Mouse (Mus musculus) limb, embryonic 12.5 days (tissue): ENCODE measurements around the gene Enthd1. TPM values are rescaled to one million over a fixed set of nuclear protein-coding genes. Genes with fewer than 3 reads are reported as not detected.

Experiments used
- ATAC-seq: fragments of 200-750 bp; cut with Nextera tagmentation; 2 replicates; pipeline ENCODE4 v1.8.0; 2017; ENCODE audit warnings: low read depth, moderate TSS enrichment; ENCODE audit not compliant: insufficient number of reproducible peaks, insufficient read depth, low FRiP score, low TSS enrichment
- H3K27ac ChIP-seq: fragments of 300-500 bp; sonication (generic); 2 replicates; pipeline ENCODE4 v1.5.1; 2016; ENCODE audit warnings: mild to moderate bottlenecking, moderate library complexity
- H3K27me3 ChIP-seq: fragments of 300-500 bp; sonication (generic); 2 replicates; pipeline ENCODE4 v1.6.1; 2016; ENCODE audit warnings: mild to moderate bottlenecking, moderate library complexity
- H3K36me3 ChIP-seq: fragments of 300-500 bp; sonication (generic); 2 replicates; pipeline ENCODE4 v1.6.1; 2016; ENCODE audit warnings: mild to moderate bottlenecking, moderate library complexity
- H3K4me1 ChIP-seq: fragments of 300-500 bp; sonication (generic); replicated peaks from 2 replicates; pipeline ENCODE4 v1.6.1; 2016
- H3K4me2 ChIP-seq: fragments of 300-500 bp; sonication (generic); 2 replicates; pipeline ENCODE4 v1.6.1; 2016; ENCODE audit warnings: mild to moderate bottlenecking, moderate library complexity
- H3K4me3 ChIP-seq: fragments of 300-500 bp; sonication (generic); replicated peaks from 2 replicates; pipeline ENCODE4 v1.5.1; 2016; ENCODE audit warnings: mild to moderate bottlenecking
- H3K9ac ChIP-seq: fragments of 300-500 bp; sonication (generic); replicated peaks from 2 replicates; pipeline ENCODE4 v1.6.1; 2016; ENCODE audit warnings: mild to moderate bottlenecking, moderate library complexity
- H3K9me3 ChIP-seq: fragments of 300-500 bp; sonication (generic); 2 replicates; pipeline ENCODE4 v1.6.1; 2016; ENCODE audit warnings: mild to moderate bottlenecking, moderate library complexity
- whole genome bisulfite sequencing: fragments of 180-500 bp; shearing (Covaris S2); methylation state at CpG from one replicate; pipeline ENCODE4 v1.1.7; 2016; 5-methylcytosine and 5-hydroxymethylcytosine counted together
- polyA plus RNA-seq: library from polyadenylated mRNA; unstranded; fragments of >200 nt; fragmentation: Nextera tagmentation; extraction: Ambion mirVana; gene quantifications from 2 replicates; pipeline ENCODE4 v1.2.1, GENCODE M21; 2016

The Enthd1 gene
- polyA plus RNA-seq, 1 experiment from 2014 or later = not detected

DNA sequence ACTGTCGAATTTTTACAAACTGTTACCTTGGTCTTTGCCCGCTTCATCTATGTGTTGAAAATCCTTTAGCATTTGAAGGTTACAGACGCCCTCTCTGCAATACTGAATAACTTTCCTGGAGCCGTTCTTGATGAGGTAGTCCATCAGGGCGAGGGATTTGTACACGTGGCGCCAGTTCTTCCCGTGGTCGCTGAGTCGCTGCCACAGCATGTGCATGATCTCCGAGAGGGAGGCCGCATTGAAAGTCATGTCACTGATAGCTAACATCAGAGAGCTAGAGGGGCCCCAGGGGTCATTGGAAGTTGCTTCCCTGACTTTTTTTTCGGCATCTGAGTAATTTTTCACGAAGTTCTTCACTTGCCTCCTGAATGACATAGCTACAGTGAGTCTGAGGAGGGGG, 5.0 kb downstream of the Enthd1 start:
- no peak overlapping the region for H3K9ac ChIP-seq
- no peaks in the 10 kb centered on the region for H3K36me3 ChIP-seq
- H3K4me1 ChIP-seq = no peaks in the 10 kb centered on the region
- no peak overlapping the region for H3K4me3 ChIP-seq
- no peak for ATAC-seq
- peaks cover 9% of the 10 kb centered on the region; the same call in 1 of the 2 replicates for H3K27me3 ChIP-seq
- 65% methylated on average over 14 of the region's 14 CpGs for WGBS
- H3K27ac ChIP-seq = no peak overlapping the region
- H3K4me2 ChIP-seq = no peak overlapping the region
- no peaks in the 10 kb centered on the region for H3K9me3 ChIP-seq

DNA sequence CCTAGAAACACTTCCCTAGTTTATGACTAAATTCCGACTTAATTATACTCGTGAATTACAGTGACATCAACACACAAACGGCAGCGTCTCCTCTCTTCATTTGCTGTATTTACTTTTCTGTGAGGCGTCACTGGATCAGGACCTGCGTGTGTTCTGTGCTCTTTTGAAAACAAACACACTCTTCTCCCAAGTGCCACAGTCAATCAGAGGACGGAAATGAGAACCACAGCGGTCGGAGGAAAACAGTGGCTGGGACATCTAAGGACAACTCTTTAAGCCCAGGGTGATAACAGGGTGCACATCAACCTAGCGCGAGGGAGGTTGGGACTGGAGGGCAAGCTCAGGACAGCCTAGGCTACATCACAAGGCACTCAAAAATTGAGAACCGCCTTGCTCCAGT, 5.4 kb downstream of the Enthd1 start:
- Histone ChIP-seq H3K4me3 (no peak overlapping the region), H3K4me1 (no peaks in the 10 kb centered on the region), H3K27me3 (peaks cover 9% of the 10 kb centered on the region; the same call in 1 of the 2 replicates), H3K9me3 (no peaks in the 10 kb centered on the region), H3K9ac (no peak overlapping the region), H3K27ac (no peak overlapping the region), H3K4me2 (no peak overlapping the region), H3K36me3 (no peaks in the 10 kb centered on the region)
- ATAC-seq = no peak
- 48% methylated on average over 12 of the region's 12 CpGs for WGBS

DNA sequence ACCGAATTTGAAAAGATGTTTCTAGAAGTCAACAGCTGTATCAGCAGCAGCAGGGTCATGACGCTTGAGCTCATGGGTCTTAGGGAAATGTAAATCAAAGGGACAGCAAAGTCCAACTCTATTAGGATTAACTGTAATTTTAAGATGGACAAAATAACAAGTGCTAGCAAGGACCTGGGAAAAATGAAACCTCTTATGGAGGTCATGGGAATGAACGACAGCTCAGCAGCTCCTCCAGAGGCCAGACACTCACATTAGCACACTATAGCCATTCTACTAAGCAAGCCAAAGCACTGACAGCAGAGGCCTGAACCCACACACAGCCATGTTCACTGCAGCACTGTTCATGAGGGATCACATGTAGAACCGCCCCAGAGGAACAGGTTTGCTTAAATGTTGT, 7.2 kb downstream of the Enthd1 start:
- no peaks in the 10 kb centered on the region for H3K36me3 ChIP-seq
- H3K4me2 ChIP-seq = no peak overlapping the region
- H3K4me3 ChIP-seq = no peak overlapping the region
- no peaks in the 10 kb centered on the region for H3K4me1 ChIP-seq
- H3K9me3 ChIP-seq = no peaks in the 10 kb centered on the region
- no peak overlapping the region for H3K9ac ChIP-seq
- WGBS = 75% methylated on average over 4 of the region's 4 CpGs
- H3K27me3 ChIP-seq = peaks cover 9% of the 10 kb centered on the region; the same call in 1 of the 2 replicates
- H3K27ac ChIP-seq = no peak overlapping the region
- ATAC-seq = no peak

DNA sequence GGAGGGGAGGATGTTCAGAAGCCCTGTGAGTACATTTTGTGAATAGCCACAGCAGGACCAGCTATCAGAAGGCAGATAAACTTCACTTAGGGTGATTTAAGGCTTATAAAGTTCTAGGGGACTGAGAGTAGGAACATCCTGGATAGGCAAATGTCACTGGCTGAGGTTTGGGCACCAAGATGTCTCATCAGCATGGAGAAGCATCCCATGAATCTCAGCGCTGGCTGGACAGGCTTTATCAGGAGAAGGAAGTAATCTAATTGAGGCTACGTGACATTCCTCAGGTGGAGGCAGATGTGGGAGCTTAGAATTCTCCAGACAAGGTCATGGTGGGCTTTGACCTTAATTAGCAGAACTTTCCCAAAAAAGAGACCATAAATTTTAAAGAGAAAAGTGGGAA, 8.9 kb downstream of the Enthd1 start:
- Histone ChIP-seq H3K9me3 (no peaks in the 10 kb centered on the region), H3K36me3 (no peaks in the 10 kb centered on the region), H3K4me1 (no peaks in the 10 kb centered on the region), H3K27ac (no peak overlapping the region), H3K9ac (no peak overlapping the region), H3K4me2 (no peak overlapping the region), H3K27me3 (peaks cover 9% of the 10 kb centered on the region; the same call in 1 of the 2 replicates), H3K4me3 (no peak overlapping the region)
- WGBS = 48% methylated on average over 2 of the region's 2 CpGs
- no peak for ATAC-seq

DNA sequence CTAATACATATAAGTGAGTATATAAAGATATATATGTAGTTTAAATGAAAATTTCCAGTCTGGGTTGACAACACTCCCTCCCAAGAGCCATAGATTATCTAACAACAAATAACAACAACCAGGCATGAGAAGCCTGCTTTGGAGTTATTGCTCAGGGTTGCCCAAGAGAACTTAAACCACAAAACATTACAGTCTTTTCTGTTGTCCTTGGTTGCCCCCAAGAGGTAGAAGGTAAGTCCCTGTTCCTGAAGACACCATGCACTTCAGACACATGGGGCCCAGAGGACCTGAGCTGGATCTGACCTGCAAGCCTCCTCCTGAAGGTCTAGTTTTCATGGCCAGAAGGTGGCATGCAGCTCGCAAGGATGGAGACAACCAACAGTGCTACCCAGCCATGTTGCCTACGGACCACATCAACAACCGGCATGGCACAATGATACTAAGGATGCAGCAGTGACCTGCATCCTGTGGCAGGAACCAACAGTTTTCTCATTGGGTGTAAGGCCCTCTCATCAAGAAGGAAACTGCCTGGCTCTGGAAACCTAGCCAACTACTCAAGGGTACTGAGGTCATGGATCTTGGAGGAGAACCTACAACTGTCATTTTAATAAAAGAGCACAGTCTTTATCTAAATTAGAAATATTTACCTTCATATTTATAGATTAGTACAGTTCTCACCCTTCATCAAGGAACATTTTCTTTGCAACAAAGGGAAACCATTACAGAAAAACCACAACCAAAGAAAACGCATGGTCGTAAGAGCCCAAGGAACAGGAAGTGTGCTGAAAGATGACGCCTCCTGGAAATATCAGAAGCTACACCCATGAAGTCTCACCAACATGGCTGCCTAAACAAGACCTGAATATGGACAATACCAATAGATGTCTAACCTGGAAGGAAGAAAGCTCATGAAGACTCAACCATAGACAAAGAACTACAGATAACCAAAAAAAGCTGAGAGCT, 9.8 kb downstream of the Enthd1 start:
- Histone ChIP-seq H3K4me3 (no peak overlapping the region), H3K9me3 (no peaks in the 10 kb centered on the region), H3K9ac (no peak overlapping the region), H3K27ac (no peak overlapping the region), H3K4me2 (no peak overlapping the region), H3K36me3 (no peaks in the 10 kb centered on the region), H3K27me3 (peaks cover 9% of the 10 kb centered on the region; the same call in 1 of the 2 replicates), H3K4me1 (no peaks in the 10 kb centered on the region)
- 91% methylated on average over 6 of the region's 6 CpGs for WGBS
- ATAC-seq = no peak

DNA sequence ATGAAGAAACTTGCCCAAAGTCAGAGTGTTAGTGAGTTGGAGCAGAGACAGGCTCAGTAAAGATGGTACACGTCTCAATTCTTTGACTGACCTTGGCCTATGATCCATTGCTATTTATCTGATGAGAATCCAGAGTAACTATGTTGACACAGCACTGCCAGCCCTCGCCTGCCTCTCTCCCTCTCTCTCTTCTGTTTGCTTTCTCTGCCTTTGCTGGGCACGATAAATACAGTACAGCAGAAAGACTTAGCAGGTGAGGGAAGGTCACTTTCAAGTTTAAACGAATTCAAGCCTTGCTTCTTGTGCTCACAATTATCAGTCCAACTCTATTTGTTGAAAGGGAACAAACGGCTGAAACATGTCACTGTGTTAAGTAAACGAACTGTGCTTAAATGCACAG, 19.5 kb downstream of the Enthd1 start:
- no peak overlapping the region for H3K4me3 ChIP-seq
- WGBS = 74% methylated on average over 6 of the region's 6 CpGs
- ATAC-seq = no peak
- H3K36me3 ChIP-seq = no peaks in the 10 kb centered on the region
- no peak overlapping the region for H3K27ac ChIP-seq
- no peak overlapping the region for H3K9ac ChIP-seq
- no peaks in the 10 kb centered on the region for H3K9me3 ChIP-seq
- no peak overlapping the region for H3K4me2 ChIP-seq
- H3K4me1 ChIP-seq = no peaks in the 10 kb centered on the region
- H3K27me3 ChIP-seq = no peaks in the 10 kb centered on the region

DNA sequence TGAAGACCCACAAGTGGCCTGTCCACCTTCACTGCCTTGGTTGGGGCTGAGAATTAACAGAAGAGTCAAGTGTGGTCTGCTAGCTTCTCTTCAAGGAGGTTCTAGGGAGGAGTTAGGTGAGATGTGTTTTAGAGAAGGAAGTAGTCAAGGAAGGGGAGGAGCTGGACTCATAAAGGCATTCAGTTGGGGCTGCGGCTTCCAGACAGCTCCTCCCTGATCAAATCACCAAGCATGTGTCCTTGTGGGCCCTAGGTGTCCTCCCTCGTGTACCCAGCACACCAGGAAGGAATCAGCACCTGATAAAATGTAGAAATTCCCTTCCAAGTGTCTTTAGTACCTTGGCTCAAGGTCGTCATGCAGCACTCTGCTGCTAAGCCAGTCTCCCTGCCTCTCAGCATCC, 20.8 kb downstream of the Enthd1 start:
- Histone ChIP-seq H3K9me3 (no peaks in the 10 kb centered on the region), H3K4me3 (no peak overlapping the region), H3K4me1 (no peaks in the 10 kb centered on the region), H3K4me2 (no peak overlapping the region), H3K36me3 (no peaks in the 10 kb centered on the region), H3K9ac (no peak overlapping the region), H3K27me3 (no peaks in the 10 kb centered on the region), H3K27ac (no peak overlapping the region)
- no peak for ATAC-seq
- WGBS = 61% methylated on average over 3 of the region's 3 CpGs

DNA sequence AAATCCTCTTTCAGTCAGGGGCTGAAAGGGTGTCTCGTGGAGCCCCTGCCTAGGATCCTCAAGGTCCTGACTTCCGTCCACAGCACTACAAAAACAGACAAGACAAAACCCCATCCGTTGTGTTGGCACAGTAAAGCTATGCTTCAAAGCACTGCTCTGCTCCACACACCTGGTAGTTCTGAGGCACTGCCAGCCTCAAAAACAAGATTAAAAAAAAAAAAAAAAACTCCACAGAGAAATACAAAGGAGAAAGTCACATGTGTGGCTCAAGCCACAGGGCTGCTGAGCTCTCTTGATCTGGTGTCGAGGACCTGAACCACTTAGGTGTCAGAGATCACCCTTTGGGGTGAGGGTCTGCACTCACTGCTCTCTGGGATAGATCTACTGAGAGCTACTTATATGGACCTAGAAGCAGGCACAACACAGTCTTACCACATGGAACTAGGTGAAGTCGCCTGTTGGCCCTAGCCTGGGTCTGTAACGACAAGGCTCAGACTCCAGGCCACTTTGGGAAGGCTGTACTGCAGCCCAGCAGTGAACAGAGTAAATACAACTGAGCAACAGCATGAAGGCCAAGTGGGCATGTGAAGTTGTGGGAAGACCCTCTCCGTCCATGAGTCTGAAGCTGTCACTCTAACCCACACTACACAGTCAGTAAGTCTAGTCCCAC, 26.1 kb downstream of the Enthd1 start:
- H3K9ac ChIP-seq = no peak overlapping the region
- no peaks in the 10 kb centered on the region for H3K9me3 ChIP-seq
- H3K36me3 ChIP-seq = no peaks in the 10 kb centered on the region
- no peak overlapping the region for H3K4me2 ChIP-seq
- no peak for ATAC-seq
- no peaks in the 10 kb centered on the region for H3K27me3 ChIP-seq
- no peak overlapping the region for H3K4me3 ChIP-seq
- WGBS = 78% methylated on average over 7 of the region's 7 CpGs
- H3K27ac ChIP-seq = no peak overlapping the region
- no peaks in the 10 kb centered on the region for H3K4me1 ChIP-seq

DNA sequence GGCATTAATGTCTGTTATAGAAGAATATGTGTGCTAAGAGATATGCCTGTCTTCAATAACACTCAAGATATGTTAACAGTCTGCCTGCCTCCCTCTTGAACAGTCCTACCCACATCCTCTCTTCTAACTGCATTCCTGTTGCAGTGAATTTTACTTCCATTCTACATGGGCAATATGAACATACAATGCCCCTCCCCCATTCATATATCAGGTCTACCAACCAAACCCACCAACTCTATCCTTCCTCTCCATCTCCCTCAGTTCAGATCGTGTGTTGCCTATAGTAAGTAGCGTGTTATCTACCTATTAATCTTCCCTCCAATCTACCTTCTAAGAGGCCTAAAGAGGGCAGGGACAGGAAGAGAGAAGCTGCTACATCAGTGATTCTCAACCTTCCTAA, 26.9 kb downstream of the Enthd1 start:
- ATAC-seq = no peak
- H3K27ac ChIP-seq = no peak overlapping the region
- 89% methylated on average over 2 of the region's 2 CpGs for WGBS

DNA sequence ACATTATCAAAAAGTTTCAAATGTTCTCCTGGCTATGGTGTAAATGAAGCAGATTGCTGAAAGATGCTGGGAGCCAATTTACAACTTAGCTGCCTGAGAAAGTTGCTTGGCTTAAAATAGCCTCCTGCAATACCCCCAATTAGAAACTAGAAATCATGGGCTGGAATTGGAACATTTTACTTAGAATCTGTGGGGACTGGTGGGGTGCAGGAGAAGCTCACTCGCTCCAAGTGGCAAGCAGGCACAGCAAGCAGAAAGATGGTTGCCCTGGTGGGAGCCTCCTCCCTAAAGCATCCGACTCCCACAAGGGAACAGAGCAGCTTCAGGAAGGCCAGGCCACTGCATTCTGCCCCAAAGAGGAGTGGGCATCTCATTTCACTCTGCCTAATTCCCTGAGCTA, 28.9 kb downstream of the Enthd1 start:
- no peak for ATAC-seq
- H3K36me3 ChIP-seq = no peaks in the 10 kb centered on the region
- no peaks in the 10 kb centered on the region for H3K9me3 ChIP-seq
- H3K27ac ChIP-seq = no peak overlapping the region
- no peak overlapping the region for H3K4me3 ChIP-seq
- 0 out of 2 replicates have a peak, but pooled peaks cover 4% of the 10 kb centered on the region for H3K27me3 ChIP-seq
- no peak overlapping the region for H3K4me2 ChIP-seq
- no peaks in the 10 kb centered on the region for H3K4me1 ChIP-seq
- no peak overlapping the region for H3K9ac ChIP-seq
- 80% methylated on average over 2 of the region's 2 CpGs for WGBS

More for the DNA sequence above, 26.9 kb downstream of the Enthd1 start:
- no peaks in the 10 kb centered on the region for H3K9me3 ChIP-seq
- H3K4me1 ChIP-seq = no peaks in the 10 kb centered on the region
- H3K36me3 ChIP-seq = no peaks in the 10 kb centered on the region
- no peak overlapping the region for H3K4me3 ChIP-seq
- no peak overlapping the region for H3K4me2 ChIP-seq
- H3K9ac ChIP-seq = no peak overlapping the region
- H3K27me3 ChIP-seq = 0 out of 2 replicates have a peak, but pooled peaks cover 4% of the 10 kb centered on the region

DNA sequence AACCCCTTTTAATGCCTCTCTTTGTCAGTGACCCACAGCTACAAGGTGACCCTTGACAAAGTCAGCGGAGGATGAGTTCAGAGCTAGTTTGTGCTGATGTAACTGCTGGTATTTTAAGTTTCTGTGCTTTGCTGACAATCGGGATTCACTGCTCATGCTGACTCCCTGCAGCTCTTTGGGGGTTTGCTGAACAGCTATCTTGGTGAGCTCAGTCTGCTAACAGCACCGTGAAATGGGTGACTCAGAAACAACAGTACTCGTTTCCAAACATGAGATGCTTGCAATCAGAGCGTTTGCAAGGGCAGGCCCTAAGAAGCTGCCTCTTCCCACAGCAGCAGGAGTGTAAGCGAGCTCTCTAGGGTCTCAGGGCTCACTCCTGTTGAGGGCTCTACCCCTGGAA, 31.7 kb downstream of the Enthd1 start:
- WGBS = 64% methylated on average over 6 of the region's 6 CpGs
- Histone ChIP-seq H3K4me3 (no peak overlapping the region), H3K9me3 (no peaks in the 10 kb centered on the region), H3K36me3 (no peaks in the 10 kb centered on the region), H3K27me3 (0 out of 2 replicates have a peak, but pooled peaks cover 4% of the 10 kb centered on the region), H3K4me2 (no peak overlapping the region), H3K9ac (no peak overlapping the region), H3K27ac (no peak overlapping the region), H3K4me1 (no peaks in the 10 kb centered on the region)
- ATAC-seq = no peak
